Mouse (Mus musculus) heart, adult 10 weeks (tissue): ENCODE measurements around the gene Gm1604a. TPM values are rescaled to one million over a fixed set of nuclear protein-coding genes. Genes with fewer than 3 reads are reported as not detected.

Experiments used
- polyA plus RNA-seq: library from polyadenylated mRNA; stranded (reverse); fragments of 350-450 nt; fragmentation: Illumina TruSeq; extraction: RNeasy Lipid Tissue Mini Kit (QIAGEN cat#74804); gene quantifications from one replicate; pipeline ENCODE4 v1.2.3, GENCODE M21; 2014; ENCODE audit warnings: low read depth, low replicate concordance

Gm1604a gene
- polyA plus RNA-seq: not detected

GRCm38 (mm10) chr17:7025257-7025656 is at the start of gene Gm1604a:
TSS of gene Gm1604a (plus strand) at chr17:7025568.

GRCm38 (mm10) chr17:6978287-6979248 is 46.8 kb upstream of the Gm1604a start, which contains the start of gene Gm49721:
TSS of gene Gm49721 (plus strand) at chr17:6978904.

Other genes starting within 250 kb of the Gm1604a start
- gene Ezr, start 242.8 kb upstream of the Gm1604a start, polyA plus RNA-seq: 48.2 TPM
- 93.9 TPM for gene Rsph3b, start 76.9 kb upstream of the Gm1604a start, polyA plus RNA-seq
- gene Tagap1, start 64.4 kb upstream of the Gm1604a start, polyA plus RNA-seq: 16.4 TPM
- gene Rnaset2b, start 54.9 kb upstream of the Gm1604a start, polyA plus RNA-seq: 301 TPM
- gene Gm49721, start 46.7 kb upstream of the Gm1604a start, polyA plus RNA-seq: not detected
- 27.3 TPM for gene Rps6ka2, start 144.5 kb downstream of the Gm1604a start, polyA plus RNA-seq